Mouse (Mus musculus): ENCODE data around the gene Amigo3. TPM values are rescaled to one million over a fixed set of nuclear protein-coding genes. Genes with fewer than 3 reads are reported as not detected.

The Amigo3 gene
- polyA plus RNA-seq (2017; shearing (Covaris generic)), result 0.85 TPM

GRCm38 (mm10) chr9:108052885-108053664 is at the start of gene Amigo3:
TSS of gene Amigo3 (plus strand) at chr9:108053159.

GRCm38 (mm10) chr9:108049016-108049455 is 3.9 kb upstream of the Amigo3 start, which contains the start of gene Gmppb:
TSS of gene Gmppb (plus strand) at chr9:108049242.

GRCm38 (mm10) chr9:108080168-108080567 is 27.2 kb downstream of the Amigo3 start, which contains the start of gene Mst1:
TSS of gene Mst1 (plus strand) at chr9:108080436.

GRCm38 (mm10) chr9:108082988-108083431 is 30.1 kb downstream of the Amigo3 start, which contains the start of gene Rnf123:
TSS of gene Rnf123 (minus strand) at chr9:108083346.

GRCm38 (mm10) chr9:108094184-108094941 is 41.4 kb downstream of the Amigo3 start, which contains the start of gene Apeh:
TSS of gene Apeh (minus strand) at chr9:108094606.

Other genes with a start within 250 kb of the Amigo3 start
- gene Rbm6, start 179.9 kb upstream of the Amigo3 start, polyA plus RNA-seq (2017; shearing (Covaris generic)), result 128 TPM
- 27.7 TPM for gene Mon1a, start 165.0 kb upstream of the Amigo3 start, polyA plus RNA-seq (2017; shearing (Covaris generic))
- gene Mst1r, start 146.3 kb upstream of the Amigo3 start, polyA plus RNA-seq (2017; shearing (Covaris generic)), result 0.25 TPM
- gene Actl11, start 124.7 kb upstream of the Amigo3 start, polyA plus RNA-seq (2017; shearing (Covaris generic)), result not detected
- not detected for gene Camkv, start 117.5 kb upstream of the Amigo3 start, polyA plus RNA-seq (2017; shearing (Covaris generic))
- 4.1 TPM for gene Traip, start 103.0 kb upstream of the Amigo3 start, polyA plus RNA-seq (2017; shearing (Covaris generic))
- gene Uba7, start 77.7 kb upstream of the Amigo3 start, polyA plus RNA-seq (2017; shearing (Covaris generic)), result 179 TPM
- not detected for gene Gm20661, start 70.1 kb upstream of the Amigo3 start, polyA plus RNA-seq (2017; shearing (Covaris generic))
- gene Inka1, start 67.3 kb upstream of the Amigo3 start, polyA plus RNA-seq (2017; shearing (Covaris generic)), result 1.8 TPM
- 0.60 TPM for gene Cdhr4, start 60.7 kb upstream of the Amigo3 start, polyA plus RNA-seq (2017; shearing (Covaris generic))
- not detected for gene Gm20662, start 56.8 kb upstream of the Amigo3 start, polyA plus RNA-seq (2017; shearing (Covaris generic))
- 202 TPM for gene Ip6k1, start 50.7 kb upstream of the Amigo3 start, polyA plus RNA-seq (2017; shearing (Covaris generic))
- 14.5 TPM for gene Gmppb, start 3.9 kb upstream of the Amigo3 start, polyA plus RNA-seq (2017; shearing (Covaris generic))
- 2.0 TPM for gene Mst1, start 27.3 kb downstream of the Amigo3 start, polyA plus RNA-seq (2017; shearing (Covaris generic))
- 116 TPM for gene Rnf123, start 30.2 kb downstream of the Amigo3 start, polyA plus RNA-seq (2017; shearing (Covaris generic))
- gene Apeh, start 41.4 kb downstream of the Amigo3 start, polyA plus RNA-seq (2017; shearing (Covaris generic)), result 71.3 TPM
- gene Bsn, start 137.2 kb downstream of the Amigo3 start, polyA plus RNA-seq (2017; shearing (Covaris generic)), result 0.12 TPM
- 25.2 TPM for gene Dag1, start 210.8 kb downstream of the Amigo3 start, polyA plus RNA-seq (2017; shearing (Covaris generic))
- gene Nicn1, start 237.3 kb downstream of the Amigo3 start, polyA plus RNA-seq (2017; shearing (Covaris generic)), result 2.8 TPM
- 0.32 TPM for gene Amt, start 243.7 kb downstream of the Amigo3 start, polyA plus RNA-seq (2017; shearing (Covaris generic))

Measured in naive thymus-derived CD4-positive, alpha-beta T cell, adult 5 months (primary cell).